Comparison of ENCODE assay signal across 8 mouse cellular contexts in the genomic region with DNA sequence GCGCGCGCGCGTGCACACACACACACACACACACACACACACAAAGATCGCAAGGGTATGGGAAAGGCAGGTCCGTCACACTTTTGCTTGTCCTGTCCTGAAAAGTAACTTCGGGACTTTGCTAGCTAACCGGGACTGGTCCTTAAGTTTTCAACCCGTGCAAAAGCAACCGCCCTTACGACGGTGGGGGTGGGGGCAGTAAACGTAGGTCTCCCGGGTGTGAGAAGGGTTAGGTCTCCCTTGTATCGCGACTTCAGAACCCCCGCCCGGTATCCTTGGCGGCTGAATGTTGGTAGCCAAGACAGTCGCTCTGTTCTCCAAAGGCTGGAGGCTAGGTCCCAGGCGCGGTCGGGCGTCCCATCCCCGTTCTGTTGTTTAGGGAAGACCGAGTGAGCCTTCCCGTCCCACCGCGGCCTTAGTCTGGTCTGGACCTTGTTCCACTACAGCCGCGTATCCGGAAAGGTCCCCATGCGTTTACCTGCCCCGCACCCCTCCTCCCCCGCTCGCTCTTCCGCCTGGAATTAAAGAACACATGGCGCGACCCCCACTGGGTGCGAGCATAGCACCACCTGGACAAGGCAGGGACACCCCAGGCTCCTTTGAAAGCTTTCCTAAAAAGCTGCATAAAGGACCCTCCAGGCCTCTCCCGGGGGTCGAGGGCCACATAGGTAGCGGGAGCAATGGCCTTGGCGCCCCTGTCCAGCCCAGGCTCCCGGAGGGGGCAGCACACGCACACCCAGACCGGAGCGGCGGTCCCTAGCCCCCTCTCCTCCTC. TPM values are rescaled to one million over a fixed set of nuclear protein-coding genes. Genes with fewer than 3 reads are reported as not detected.
A peak's percentile ranks its signal among the peaks of the same experiment; 100 is the strongest.
DNase-seq lines count a peak whose midpoint lies in the region; ATAC-seq and TF ChIP-seq lines count a peak whose summit lies in the region.

No protein-coding gene starts in this region.

- H3K4me1 ChIP-seq in lung, embryonic 15.5 days = peaks cover 21% of the 10 kb centered on the region
- H3K4me1 ChIP-seq in bone marrow, adult 2 months (ENCODE audit: control insufficient read depth, insufficient read depth, low read length) = no peaks in the 10 kb centered on the region
- peaks cover 17% of the 10 kb centered on the region for H3K4me1 ChIP-seq in heart, embryonic 12.5 days (replicated peaks)
- peaks cover 28% of the 10 kb centered on the region for H3K4me1 ChIP-seq in neural tube, embryonic 12.5 days

- no peak for TF ChIP-seq CTCF in bone marrow, adult 2 months (IDR thresholded peaks at IDR 0.05; ENCODE audit: control insufficient read depth, insufficient read depth, low read length)

- no peaks in the 10 kb centered on the region for H3K9me3 ChIP-seq in lung, embryonic 15.5 days
- no peaks in the 10 kb centered on the region for H3K9me3 ChIP-seq in heart, embryonic 12.5 days (replicated peaks)
- H3K9me3 ChIP-seq in neural tube, embryonic 12.5 days = no peaks in the 10 kb centered on the region

- ATAC-seq in lung, embryonic 15.5 days (ENCODE audit: borderline replicate concordance, extremely low read depth, low FRiP score, low TSS enrichment) = no peak
- ATAC-seq in heart, embryonic 12.5 days (ENCODE audit: insufficient number of reproducible peaks, low FRiP score) = peak; percentile 26; the same call in 1 of the 2 replicates
- peak; percentile 29; the same call in 1 of the 2 replicates for ATAC-seq in neural tube, embryonic 12.5 days (ENCODE audit: low FRiP score, low read depth)

- H3K4me3 ChIP-seq in lung, embryonic 15.5 days = peak overlapping the region; percentile 72
- H3K4me3 ChIP-seq in bone marrow, adult 2 months (replicated peaks; ENCODE audit: control insufficient read depth, low read depth, low read length) = peak overlapping the region; percentile 59
- H3K4me3 ChIP-seq in heart, embryonic 12.5 days = peak overlapping the region; percentile 80
- peak overlapping the region; percentile 61 for H3K4me3 ChIP-seq in neural tube, embryonic 12.5 days

- no peaks in the 10 kb centered on the region for H3K36me3 ChIP-seq in lung, embryonic 15.5 days
- 0 out of 2 replicates have a peak, but pooled peaks cover 4% of the 10 kb centered on the region for H3K36me3 ChIP-seq in heart, embryonic 12.5 days
- H3K36me3 ChIP-seq in neural tube, embryonic 12.5 days = no peaks in the 10 kb centered on the region

- H3K27ac ChIP-seq in lung, embryonic 15.5 days = no peak overlapping the region
- no peak overlapping the region for H3K27ac ChIP-seq in bone marrow, adult 2 months (ENCODE audit: control insufficient read depth, insufficient read depth, low read depth, low read length, poor library complexity)
- no peak overlapping the region for H3K27ac ChIP-seq in heart, embryonic 12.5 days (ENCODE audit: poor library complexity, severe bottlenecking)
- H3K27ac ChIP-seq in neural tube, embryonic 12.5 days = no peak overlapping the region

- peak overlapping the region; percentile 99 for H3K4me2 ChIP-seq in lung, embryonic 15.5 days
- peak overlapping the region; percentile 83 for H3K4me2 ChIP-seq in heart, embryonic 12.5 days
- H3K4me2 ChIP-seq in neural tube, embryonic 12.5 days (replicated peaks) = peak overlapping the region; percentile 85

- TF ChIP-seq POLR2A in bone marrow, adult 2 months (IDR thresholded peaks at IDR 0.05; ENCODE audit: borderline replicate concordance, control insufficient read depth, low read depth, low read length) = no peak

- WGBS in lung, embryonic 15.5 days = under 1% methylated on average over 47 of the region's 50 CpGs
- 2% methylated on average over 50 of the region's 50 CpGs for WGBS in bone marrow, adult 2 months
- under 1% methylated on average over 45 of the region's 50 CpGs for WGBS in heart, embryonic 12.5 days
- WGBS in neural tube, embryonic 12.5 days = under 1% methylated on average over 50 of the region's 50 CpGs

- H3K9ac ChIP-seq in lung, embryonic 15.5 days = peak overlapping the region; percentile 81; the same call in 1 of the 2 replicates
- H3K9ac ChIP-seq in heart, embryonic 12.5 days = peak overlapping the region; percentile 86
- H3K9ac ChIP-seq in neural tube, embryonic 12.5 days = 0 out of 2 replicates have a peak overlapping the region, but pooled peaks have one; percentile 60

- H3K27me3 ChIP-seq in lung, embryonic 15.5 days = peaks cover 44% of the 10 kb centered on the region
- peaks cover 25% of the 10 kb centered on the region for H3K27me3 ChIP-seq in heart, embryonic 12.5 days (replicated peaks)
- peaks cover 43% of the 10 kb centered on the region for H3K27me3 ChIP-seq in neural tube, embryonic 12.5 days (replicated peaks)

- intact Hi-C loops in gastrocnemius, postnatal 36 days (cut with DNase I) = no loop called here
- intact Hi-C loops in left cerebral cortex, postnatal 10 days (cut with DNase I) = loop anchor here (5.0 to 10.0 kb wide), 4 partner anchors 115 to 1195 kb away; no protein-coding TSS in a partner anchor

- DNase-seq in lung, adult 18-20 months = no peak
- DNase-seq in kidney, postnatal 25 days = peak; percentile 14 to 44
- DNase-seq in gastrocnemius, postnatal 36 days = no peak
- no peak for DNase-seq in left cerebral cortex, postnatal 10 days (ENCODE audit: extremely low spot score in 1 of 2, low spot score in 2 of 2)

RNA-seq across cellular contexts. Expression of gene E030030I06Rik, which starts 0.8 kb away (rescaled TPM):
- 18.5 and 23.1 TPM in 2 replicates for polyA plus RNA-seq in lung, embryonic 15.5 days (2015; fragmentation: Nextera tagmentation; extraction: Ambion mirVana)
- 9.2 and 9.8 TPM in 2 replicates for polyA plus RNA-seq in bone marrow, adult 2 months (2011; ENCODE audit: insufficient read depth, insufficient read length, low replicate concordance, missing spikeins)
- 14.8 TPM in 2 replicates for polyA plus RNA-seq in heart, embryonic 12.5 days (2016; fragmentation: Nextera tagmentation; extraction: Ambion mirVana)
- polyA plus RNA-seq in neural tube, embryonic 12.5 days (2016; fragmentation: Nextera tagmentation; extraction: Ambion mirVana) = 11.1 and 14.7 TPM in 2 replicates
- total RNA-seq in gastrocnemius, postnatal 36 days (2021) = 1 to 10 TPM in 1 of 2 experiments, under 1 TPM in 1; 0.71 to 1.1 TPM
- 1 to 10 TPM in 1 of 2 experiments, under 1 TPM in 1; 0.99 to 1.4 TPM for total RNA-seq in left cerebral cortex, postnatal 10 days (2021)

RNA-seq across cellular contexts. Expression of gene Raet1e, which starts 8.5 kb away (rescaled TPM):
- polyA plus RNA-seq in lung, embryonic 15.5 days (2015; fragmentation: Nextera tagmentation; extraction: Ambion mirVana) = 8.0 and 10.7 TPM in 2 replicates
- polyA plus RNA-seq in bone marrow, adult 2 months (2011; ENCODE audit: insufficient read depth, insufficient read length, low replicate concordance, missing spikeins) = 1.6 TPM in 1 of 2 replicates, not detected in the other
- 4.3 and 5.8 TPM in 2 replicates for polyA plus RNA-seq in heart, embryonic 12.5 days (2016; fragmentation: Nextera tagmentation; extraction: Ambion mirVana)
- 4.9 and 5.8 TPM in 2 replicates for polyA plus RNA-seq in neural tube, embryonic 12.5 days (2016; fragmentation: Nextera tagmentation; extraction: Ambion mirVana)
- total RNA-seq in gastrocnemius, postnatal 36 days (2021) = not detected
- total RNA-seq in left cerebral cortex, postnatal 10 days (2021) = under 1 TPM in 1 of 2 experiments, not detected in 1; 0.28 TPM

RNA-seq across cellular contexts. Expression of gene H60b, which starts 8.5 kb away (rescaled TPM):
- polyA plus RNA-seq in lung, embryonic 15.5 days (2015; fragmentation: Nextera tagmentation; extraction: Ambion mirVana) = 0.89 and 1.3 TPM in 2 replicates
- polyA plus RNA-seq in bone marrow, adult 2 months (2011; ENCODE audit: insufficient read depth, insufficient read length, low replicate concordance, missing spikeins) = not detected in 2 replicates
- 0.35 and 0.55 TPM in 2 replicates for polyA plus RNA-seq in heart, embryonic 12.5 days (2016; fragmentation: Nextera tagmentation; extraction: Ambion mirVana)
- 0.48 and 0.92 TPM in 2 replicates for polyA plus RNA-seq in neural tube, embryonic 12.5 days (2016; fragmentation: Nextera tagmentation; extraction: Ambion mirVana)
- not detected for total RNA-seq in gastrocnemius, postnatal 36 days (2021)
- under 1 TPM in 1 of 2 experiments, not detected in 1; 0.66 TPM for total RNA-seq in left cerebral cortex, postnatal 10 days (2021)

Comparison
In these comparisons a context has a peak if more than half of its experiments do, and no peak if none do; other contexts are left out.
1. DNase-seq: peak in kidney, postnatal 25 days (2 of 2); none in lung, adult 18-20 months (0 of 2), gastrocnemius, postnatal 36 days (0 of 2) and left cerebral cortex, postnatal 10 days (0 of 2).
2. Peak in every context shown above with its lines, with median percentiles within 50 percentile points of each other: H3K4me2 ChIP-seq, H3K4me3 ChIP-seq and H3K9ac ChIP-seq.